Mouse (Mus musculus) forebrain, embryonic 11.5 days (tissue): ENCODE results near the gene Casp4. TPM values are rescaled to one million over a fixed set of nuclear protein-coding genes. Genes with fewer than 3 reads are reported as not detected.

Experiments
- ATAC-seq: fragments of 200-750 bp; cut with Nextera tagmentation; replicated peaks from 2 replicates; pipeline ENCODE4 v1.8.0; 2017; ENCODE audit warnings: moderate TSS enrichment; ENCODE audit not compliant: low FRiP score
- DNase-seq: peaks from one replicate; pipeline ENCODE4 v3.0.0-alpha.2; 2017; ENCODE audit warnings: low spot score
- H3K27ac ChIP-seq: fragments of 300-500 bp; sonication (generic); 2 replicates; pipeline ENCODE4 v1.5.1; 2014; ENCODE audit warnings: low read depth, low read length
- H3K27me3 ChIP-seq: fragments of 300-500 bp; sonication (generic); 2 replicates; pipeline ENCODE4 v1.6.1; 2014; ENCODE audit warnings: mild to moderate bottlenecking, low read length, mixed read lengths; ENCODE audit not compliant: control insufficient read depth, insufficient read depth
- H3K36me3 ChIP-seq: fragments of 300-500 bp; sonication (generic); 2 replicates; pipeline ENCODE4 v1.6.1; 2014; ENCODE audit warnings: mild to moderate bottlenecking, low read length, moderate library complexity, mixed read lengths; ENCODE audit not compliant: control insufficient read depth, insufficient read depth
- H3K4me1 ChIP-seq: fragments of 300-500 bp; sonication (generic); replicated peaks from 2 replicates; pipeline ENCODE4 v1.6.1; 2014; ENCODE audit warnings: low read length, mixed read lengths; ENCODE audit not compliant: control insufficient read depth, insufficient read depth
- H3K4me2 ChIP-seq: fragments of 300-500 bp; sonication (generic); 2 replicates; pipeline ENCODE4 v1.6.1; 2014; ENCODE audit warnings: low read depth, mild to moderate bottlenecking, low read length, moderate library complexity, mixed read lengths; ENCODE audit not compliant: severe bottlenecking
- H3K4me3 ChIP-seq: fragments of 300-500 bp; sonication (generic); 2 replicates; pipeline ENCODE4 v1.5.1; 2014; ENCODE audit warnings: low read depth, low read length
- H3K9ac ChIP-seq: fragments of 300-500 bp; sonication (generic); 2 replicates; pipeline ENCODE4 v1.6.1; 2014; ENCODE audit warnings: low read length
- H3K9me3 ChIP-seq: fragments of 300-500 bp; sonication (generic); 2 replicates; pipeline ENCODE4 v1.6.1; 2016; ENCODE audit warnings: low read length, mixed read lengths; ENCODE audit not compliant: control insufficient read depth
- WGBS: fragments of 180-500 bp; shearing (Covaris S2); extraction: QIAGEN DNeasy Blood & Tissue Kit; methylation state at CpG from one replicate; pipeline ENCODE4 v1.1.7; 2014; 5-methylcytosine and 5-hydroxymethylcytosine counted together
- polyA plus RNA-seq: library from polyadenylated mRNA; unstranded; fragments of >200 nt; fragmentation: Nextera tagmentation; extraction: Ambion mirVana; gene quantifications from 2 replicates; pipeline ENCODE4 v1.2.1, GENCODE M21; 2014

The Casp4 gene
- not detected in 2 replicates for polyA plus RNA-seq

- Histone ChIP-seq H3K36me3 (no peaks in the 10 kb centered on the region), H3K4me1 (no peaks in the 10 kb centered on the region), H3K4me2 (no peak within 1 kb of the TSS), H3K4me3 (no peak within 1 kb of the TSS), H3K9me3 (no peaks in the 10 kb centered on the region), H3K27ac (no peak within 1 kb of the TSS), H3K27me3 (no peaks in the 10 kb centered on the region), H3K9ac (no peak within 1 kb of the TSS)
- ATAC-seq (no peak), DNase-seq (no peak)
- 84% methylated on average over 5 of the region's 5 CpGs for WGBS
These were observed at the start of gene Casp4 for GRCm38 (mm10) chr9:5308561-5308960. Gene Casp4, plus strand, starts transcription at chr9:5308828.

GRCm38 (mm10) chr9:5263951-5264475, 44.6 kb upstream of the Casp4 start:
- Histone ChIP-seq H3K9me3 (no peaks in the 10 kb centered on the region), H3K4me1 (no peaks in the 10 kb centered on the region), H3K36me3 (no peaks in the 10 kb centered on the region), H3K27me3 (no peaks in the 10 kb centered on the region), H3K4me3 (no peak overlapping the region), H3K4me2 (no peak overlapping the region), H3K9ac (no peak overlapping the region), H3K27ac (no peak overlapping the region)
- DNase-seq (no peak), ATAC-seq (no peak)
- WGBS = 54% methylated on average over 2 of the region's 2 CpGs

GRCm38 (mm10) chr9:5270274-5270673, 38.4 kb upstream of the Casp4 start:
- ATAC-seq (no peak), DNase-seq (no peak)
- Histone ChIP-seq H3K4me1 (no peaks in the 10 kb centered on the region), H3K27me3 (no peaks in the 10 kb centered on the region), H3K9me3 (no peaks in the 10 kb centered on the region), H3K4me2 (no peak overlapping the region), H3K9ac (no peak overlapping the region), H3K27ac (no peak overlapping the region), H3K36me3 (no peaks in the 10 kb centered on the region), H3K4me3 (no peak overlapping the region)
- 87% methylated on average over 2 of the region's 2 CpGs for WGBS

DNA sequence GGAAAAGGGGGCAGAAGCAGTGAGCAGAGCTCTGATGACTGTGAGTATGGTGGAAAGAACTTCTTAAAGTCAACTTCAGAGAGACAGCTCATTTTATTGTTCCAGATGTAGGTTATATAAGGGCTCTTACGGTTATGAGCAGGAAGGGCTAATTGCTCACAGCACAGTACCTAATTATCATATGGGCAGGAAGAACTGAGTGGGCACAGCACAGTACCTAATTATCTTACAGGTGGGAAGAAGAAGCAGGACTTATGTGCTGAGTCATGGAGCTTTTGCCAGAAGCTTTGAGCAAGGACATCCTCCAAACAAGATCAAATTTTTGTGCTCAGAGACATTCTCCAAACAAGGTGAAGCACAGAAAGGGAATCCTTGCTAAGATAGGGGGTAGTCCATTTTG, 37.7 kb upstream of the Casp4 start:
- Histone ChIP-seq H3K27me3 (no peaks in the 10 kb centered on the region), H3K36me3 (no peaks in the 10 kb centered on the region), H3K9ac (no peak overlapping the region), H3K4me1 (no peaks in the 10 kb centered on the region), H3K4me2 (no peak overlapping the region), H3K4me3 (no peak overlapping the region), H3K9me3 (no peaks in the 10 kb centered on the region), H3K27ac (no peak overlapping the region)
- DNase-seq (no peak), ATAC-seq (no peak)
- 73% methylated on average over 1 of the region's 1 CpGs for WGBS

DNA sequence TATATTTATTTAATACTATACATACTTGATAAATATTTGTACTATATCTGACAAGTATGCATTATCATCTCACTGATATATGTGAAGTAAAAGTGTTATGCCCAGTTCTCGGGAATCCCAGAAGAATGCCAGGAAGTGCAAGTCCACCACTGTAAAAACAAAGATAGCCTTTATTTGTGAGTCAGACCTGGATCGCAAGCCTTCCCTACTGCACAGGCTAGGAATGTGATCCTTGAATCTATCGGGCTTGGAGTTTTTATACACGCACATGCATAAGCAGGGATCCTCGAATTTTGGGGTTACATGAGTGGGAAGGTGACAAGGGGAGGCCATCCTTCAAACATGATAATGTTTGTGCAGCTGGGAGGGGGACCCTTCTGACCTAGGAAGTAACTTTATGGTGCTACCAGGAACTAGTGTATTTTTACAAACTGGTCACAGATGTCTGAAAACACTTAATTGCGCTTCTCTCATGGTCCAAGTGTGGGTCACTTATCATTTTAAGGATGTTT, 37.2 kb upstream of the Casp4 start:
- Histone ChIP-seq H3K36me3 (no peaks in the 10 kb centered on the region), H3K27ac (no peak overlapping the region), H3K9me3 (no peaks in the 10 kb centered on the region), H3K27me3 (no peaks in the 10 kb centered on the region), H3K4me3 (no peak overlapping the region), H3K4me1 (no peaks in the 10 kb centered on the region), H3K9ac (no peak overlapping the region), H3K4me2 (no peak overlapping the region)
- DNase-seq = no peak
- 88% methylated on average over 6 of the region's 6 CpGs for WGBS
- no peak for ATAC-seq

- no peaks in the 10 kb centered on the region for H3K9me3 ChIP-seq
- no peak overlapping the region for H3K27ac ChIP-seq
- no peaks in the 10 kb centered on the region for H3K27me3 ChIP-seq
- H3K4me2 ChIP-seq = no peak overlapping the region
- H3K4me3 ChIP-seq = no peak overlapping the region
- ATAC-seq (no peak), DNase-seq (no peak)
- H3K36me3 ChIP-seq = no peaks in the 10 kb centered on the region
- no peak overlapping the region for H3K9ac ChIP-seq
- H3K4me1 ChIP-seq = no peaks in the 10 kb centered on the region
- 94% methylated on average over 2 of the region's 2 CpGs for WGBS
These were observed 22.6 kb upstream of the Casp4 start for GRCm38 (mm10) chr9:5286071-5286470.

DNA sequence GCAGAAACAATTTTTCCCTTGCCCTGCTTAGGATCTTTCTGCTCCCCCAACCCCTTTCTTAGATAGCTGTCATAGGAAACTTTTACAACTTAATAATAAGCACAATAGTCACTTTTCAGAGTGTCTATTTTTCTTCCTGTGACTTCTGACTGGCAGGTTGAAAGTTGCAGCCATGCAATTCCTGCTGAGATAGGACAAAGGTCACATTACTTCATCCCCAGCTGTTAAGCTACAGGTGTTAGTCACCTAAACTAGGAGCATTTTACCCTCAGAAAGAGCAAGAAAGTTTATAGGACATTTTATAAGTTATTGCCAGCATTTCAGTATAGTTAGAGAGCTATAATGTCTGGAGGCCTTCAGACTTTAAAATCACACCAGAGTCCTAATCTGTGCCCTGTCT, 22.0 kb upstream of the Casp4 start:
- Histone ChIP-seq H3K36me3 (no peaks in the 10 kb centered on the region), H3K4me1 (no peaks in the 10 kb centered on the region), H3K4me3 (no peak overlapping the region), H3K9me3 (no peaks in the 10 kb centered on the region), H3K27me3 (no peaks in the 10 kb centered on the region), H3K27ac (no peak overlapping the region), H3K4me2 (no peak overlapping the region), H3K9ac (no peak overlapping the region)
- DNase-seq (no peak), ATAC-seq (no peak)

- H3K4me3 ChIP-seq = no peak overlapping the region
- no peaks in the 10 kb centered on the region for H3K4me1 ChIP-seq
- no peak for DNase-seq
- no peak overlapping the region for H3K27ac ChIP-seq
- 77% methylated on average over 2 of the region's 2 CpGs for WGBS
- ATAC-seq = no peak
- H3K36me3 ChIP-seq = no peaks in the 10 kb centered on the region
- H3K4me2 ChIP-seq = no peak overlapping the region
- H3K27me3 ChIP-seq = no peaks in the 10 kb centered on the region
- no peak overlapping the region for H3K9ac ChIP-seq
- H3K9me3 ChIP-seq = no peaks in the 10 kb centered on the region
These were observed 12.0 kb upstream of the Casp4 start for GRCm38 (mm10) chr9:5296354-5297237.
